Mouse (Mus musculus) olfactory bulb, adult 2 months (tissue): ENCODE measurements around the gene Cela3b.

Experiments
- CTCF ChIP-seq: fragments of 200-500 bp; IDR thresholded peaks from 2 replicates; pipeline ENCODE4 v1.5.1; 2012; ENCODE audit warnings: low read depth, mild to moderate bottlenecking, low read length, moderate library complexity; ENCODE audit not compliant: insufficient read depth
- POLR2A ChIP-seq: fragments of 200-500 bp; IDR thresholded peaks from 2 replicates; pipeline ENCODE4 v1.6.1; 2012; ENCODE audit warnings: mild to moderate bottlenecking, low read depth, low read length, moderate library complexity; ENCODE audit not compliant: insufficient read depth

DNA sequence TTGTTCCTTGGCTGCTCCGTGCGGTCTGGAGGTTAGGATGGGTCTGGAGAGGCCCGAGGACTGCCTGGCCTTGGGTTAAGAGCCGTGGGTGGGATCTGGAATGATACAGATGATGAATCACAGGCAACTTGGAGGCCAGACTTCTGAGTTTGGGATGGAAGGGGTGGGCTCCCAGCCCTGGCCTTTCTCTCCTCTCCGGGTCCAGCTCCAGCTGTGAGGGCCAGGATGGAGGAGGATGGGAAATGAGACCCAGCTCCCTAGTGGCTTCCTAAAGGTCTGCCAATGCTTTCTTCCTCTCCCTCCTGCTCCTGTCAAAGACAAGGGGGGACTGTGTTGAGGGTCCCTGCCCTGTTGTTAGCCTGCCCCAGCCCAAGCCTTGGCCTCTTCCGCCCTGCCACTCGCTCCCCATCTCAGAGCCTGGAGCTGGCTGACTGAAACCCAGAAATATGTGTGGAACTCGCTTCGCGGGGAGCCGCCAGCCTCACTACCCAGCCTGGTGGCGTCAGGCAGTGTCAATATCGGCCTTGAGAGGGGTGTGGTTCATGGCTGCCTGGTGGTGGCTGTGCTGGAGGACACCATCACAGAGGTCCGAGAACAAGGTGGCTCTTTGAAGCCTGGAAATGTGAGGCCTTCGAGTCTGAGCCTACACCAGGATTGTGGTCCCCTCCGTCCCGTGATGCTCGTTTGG, 43.5 kb upstream of the Cela3b start:
- no peak for TF ChIP-seq CTCF
- TF ChIP-seq POLR2A = no peak
